Comparison of ENCODE assay signal across 21 mouse cellular contexts in genomic region chr1:88282301-88282700, GRCm38 (mm10). TPM values are rescaled to one million over a fixed set of nuclear protein-coding genes. Genes with fewer than 3 reads are reported as not detected.
A peak's percentile ranks its signal among the peaks of the same experiment; 100 is the strongest.
DNase-seq lines count a peak whose midpoint lies in the region; ATAC-seq and TF ChIP-seq lines count a peak whose summit lies in the region.
"Had no signal": no experiment of that assay in that cellular context is flagged by ENCODE, and none has a peak within 500 bp of the region (broad histone marks: within the 10 kb centered on the region; RNA-seq: fewer than 3 reads in every experiment).

No protein-coding gene starts in this region.

- dilution Hi-C loops in CH12.LX (cut with MboI; ENCODE audit: extremely low pct_ligation_motif_present, extremely low pct_unique_long_range_greater_than_20kb, low sequenced_read_pairs) = no loop called here

- H3K79me2 ChIP-seq in CH12.LX (replicated peaks; ENCODE audit: control insufficient read depth, extremely low read depth, insufficient read depth, poor library complexity, severe bottlenecking) = no peaks in the 10 kb centered on the region

- in situ Hi-C loops in CH12.LX (cut with MboI; ENCODE audit: low pct_ligation_motif_present, low pct_unique_long_range_greater_than_20kb, low sequenced_read_pairs) = loop anchor here (10.0 to 25.0 kb wide), 2 partner anchors 148 to 320 kb away; partner anchors contain the start of gene Ugt1a6a

- no peak for TF ChIP-seq EP300 in CH12.LX (IDR thresholded peaks at IDR 0.05; ENCODE audit: low read length)

- no peak overlapping the region for H3K4me2 ChIP-seq in CH12.LX (ENCODE audit: insufficient read depth, low read depth, poor library complexity, severe bottlenecking)
- no peak overlapping the region for H3K4me2 ChIP-seq in forebrain, embryonic 14.5 days (ENCODE audit: low read length)

- peaks cover 76% of the 10 kb centered on the region for H3K27me3 ChIP-seq in CH12.LX (replicated peaks)
- H3K27me3 ChIP-seq in forebrain, embryonic 14.5 days (replicated peaks; ENCODE audit: control insufficient read depth, insufficient read depth, low read length) = no peaks in the 10 kb centered on the region
- H3K27me3 ChIP-seq: Patski had no signal

- no peak overlapping the region for H3K9ac ChIP-seq in CH12.LX (ENCODE audit: insufficient read depth, low read depth)
- H3K9ac ChIP-seq in forebrain, embryonic 14.5 days (ENCODE audit: low read length) = no peak overlapping the region

- H3K4me1 ChIP-seq in CH12.LX (ENCODE audit: control insufficient read depth in 1 of 2, insufficient read depth in 2 of 2) = peaks cover 13 to 28% of the 10 kb centered on the region in 2 experiments
- no peaks in the 10 kb centered on the region for H3K4me1 ChIP-seq in forebrain, embryonic 14.5 days (ENCODE audit: control insufficient read depth, insufficient read depth, low read length)

- TF ChIP-seq POLR2A in CH12.LX (IDR thresholded peaks at IDR 0.05; ENCODE audit: low read depth, low read length) = no peak

- no peaks in the 10 kb centered on the region for H3K36me3 ChIP-seq in CH12.LX (replicated peaks in 1 of 2; ENCODE audit: control insufficient read depth in 1 of 2, insufficient read depth in 1 of 2, low read length in 1 of 2)
- no peaks in the 10 kb centered on the region for H3K36me3 ChIP-seq in forebrain, embryonic 14.5 days (ENCODE audit: control insufficient read depth, insufficient read depth, low read length)
- H3K36me3 ChIP-seq: G1E had no signal

- no peak overlapping the region for H3K27ac ChIP-seq in CH12.LX (ENCODE audit: insufficient read depth, low read depth)
- no peak overlapping the region for H3K27ac ChIP-seq in forebrain, embryonic 14.5 days (ENCODE audit: low read depth, low read length)

- ATAC-seq in forebrain, embryonic 14.5 days = no peak
- ATAC-seq: activated CD4-positive, CD25-positive, alpha-beta regulatory T cell, adult 4 months; CD4-positive, CD25-positive, alpha-beta regulatory T cell, adult 4 months; Patski had no signal

- TF ChIP-seq CTCF in CH12.LX (conservative IDR thresholded peaks at IDR 0.05 in 1 of 2, IDR thresholded peaks at IDR 0.05 in 1 of 2; ENCODE audit: low read depth in 2 of 2, low read length in 2 of 2) = no peak

- peak; percentile 33 for DNase-seq in testis, postnatal 10 days (ENCODE audit: low spot score)
- no peak for DNase-seq in testis, postnatal 14 days (ENCODE audit: low spot score)
- no peak for DNase-seq in CH12.LX (ENCODE audit: extremely low read depth)
- no peak for DNase-seq in forebrain, embryonic 14.5 days (ENCODE audit: low spot score)
- DNase-seq: adrenal gland, adult 2 months; adrenal gland, adult 8-10 months; adrenal gland, postnatal 10 days; adrenal gland, postnatal 14 days; adrenal gland, postnatal 25 days; adrenal gland, postnatal 36 days; B cell, adult 2 months; cerebellum, adult 11 months; cerebellum, adult 11-12 months; cerebellum, adult 18-20 months; cerebellum, adult 2 months had no signal

- H3K9me3 ChIP-seq in CH12.LX (replicated peaks; ENCODE audit: low read length) = peaks cover 32% of the 10 kb centered on the region
- H3K9me3 ChIP-seq in forebrain, embryonic 14.5 days (replicated peaks; ENCODE audit: control insufficient read depth, low read length) = peaks cover 38% of the 10 kb centered on the region
- H3K9me3 ChIP-seq: G1E had no signal

- TF ChIP-seq RAD21 in CH12.LX (IDR thresholded peaks at IDR 0.05; ENCODE audit: low read depth, low read length) = no peak

- 62% methylated on average over 3 of the region's 3 CpGs for WGBS in forebrain, embryonic 14.5 days

- no peak overlapping the region for H3K4me3 ChIP-seq in CH12.LX (replicated peaks in 1 of 3; ENCODE audit: low read depth in 2 of 3, low read length in 2 of 3, poor library complexity in 1 of 3)
- no peak overlapping the region for H3K4me3 ChIP-seq in forebrain, embryonic 14.5 days (ENCODE audit: low read depth, low read length)

TF ChIP-seq in CH12.LX, 34 proteins besides CTCF, POLR2A, EP300 and RAD21:
- TF ChIP-seq ZNF384 (IDR thresholded peaks at IDR 0.05; ENCODE audit: low read depth, low read length) = peak; percentile 90
- TF ChIP-seq CHD2 (IDR thresholded peaks at IDR 0.05; ENCODE audit: low read length) = no peak
TF ChIP-seq in CH12.LX: peak in this region for 1.

RNA-seq across cellular contexts. Expression of gene Trpm8, which starts 4.8 kb away (rescaled TPM):
- not detected in 2 replicates for total RNA-seq in CH12.LX (2012; rRNA removed)
- not detected in 2 replicates for total RNA-seq in CH12.LX (2014; rRNA removed)
- not detected in 2 replicates for polyA plus RNA-seq in CH12.LX (2012; ENCODE audit: insufficient read length, low read depth)
- polyA plus RNA-seq in forebrain, embryonic 14.5 days (2014; fragmentation: Nextera tagmentation; extraction: Ambion mirVana) = not detected in 2 replicates
- total RNA-seq: adrenal gland, adult 18-20 months; adrenal gland, adult 2 months; adrenal gland, adult 8-10 months; adrenal gland, postnatal 10 days; adrenal gland, postnatal 14 days; adrenal gland, postnatal 25 days; adrenal gland, postnatal 36 days; G1E; MEL had no signal
- polyA plus RNA-seq: activated CD4-positive, CD25-positive, alpha-beta regulatory T cell, adult 4 months; adrenal gland, adult 2 months; CD4-positive, CD25-positive, alpha-beta regulatory T cell, adult 4 months; G1E had no signal

RNA-seq across cellular contexts. Expression of gene Hjurp, which starts 4.9 kb away (rescaled TPM):
- total RNA-seq in CH12.LX (2012; rRNA removed) (65.2 and 69.8 TPM in 2 replicates), CH12.LX (2014; rRNA removed) (74.1 and 80.8 TPM in 2 replicates)
- polyA plus RNA-seq in CH12.LX (2012; ENCODE audit: insufficient read length, low read depth) = 64.8 and 67.6 TPM in 2 replicates
- polyA plus RNA-seq in forebrain, embryonic 14.5 days (2014; fragmentation: Nextera tagmentation; extraction: Ambion mirVana) = 64.5 and 76.3 TPM in 2 replicates

RNA-seq across cellular contexts. Expression of gene Mroh2a, which starts 55.5 kb away (rescaled TPM):
- 0.13 and 0.17 TPM in 2 replicates for total RNA-seq in CH12.LX (2012; rRNA removed)
- total RNA-seq in CH12.LX (2014; rRNA removed) = not detected in 2 replicates
- polyA plus RNA-seq in CH12.LX (2012; ENCODE audit: insufficient read length, low read depth) = 0.78 and 1.0 TPM in 2 replicates
- polyA plus RNA-seq in forebrain, embryonic 14.5 days (2014; fragmentation: Nextera tagmentation; extraction: Ambion mirVana) = 1.3 and 1.7 TPM in 2 replicates
- polyA plus RNA-seq: G1E had no signal
